Mouse (Mus musculus) layer of hippocampus, adult 9-10 months (tissue): ENCODE data around the gene Snapc4.
"Not testable (repeated sequence)": the region's sequence is repeated elsewhere in the genome, so short reads cannot be mapped to it uniquely, and the experiment has no call there.

Experiments used
- DNase-seq: peaks from one replicate; pipeline ENCODE4 v3.0.0; 2022; ENCODE audit warnings: low spot score

Gene Snapc4

GRCm38 (mm10) chr2:26380131-26380771 lies at the start of gene Snapc4:
Gene Snapc4 (minus strand): TSS chr2:26380653.
- DNase-seq = no peak

- DNase-seq = no peak
Observed at GRCm38 (mm10) chr2:26429851-26430250, 49.4 kb upstream of the Snapc4 start.

DNA sequence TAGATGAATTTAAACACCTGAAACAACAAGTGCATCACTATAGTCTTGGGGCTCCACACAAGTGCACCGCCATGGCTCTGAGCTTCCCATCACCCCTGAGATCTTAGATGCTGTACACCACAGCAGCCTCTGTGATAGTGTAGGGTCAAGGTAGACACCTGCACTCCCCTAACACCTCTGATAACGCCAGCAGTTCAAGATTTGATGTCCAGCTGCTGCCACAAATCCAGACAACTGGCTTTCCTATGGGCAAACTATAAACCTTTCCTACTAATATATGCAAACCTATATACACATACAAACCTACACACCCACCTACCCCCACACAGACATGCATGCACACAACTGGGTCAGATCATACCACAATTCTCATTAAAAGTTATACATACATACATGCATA lies 44.1 kb upstream of the Snapc4 start:
- DNase-seq = no peak

GRCm38 (mm10) chr2:26423086-26423485 lies 42.6 kb upstream of the Snapc4 start:
- no peak for DNase-seq

DNA sequence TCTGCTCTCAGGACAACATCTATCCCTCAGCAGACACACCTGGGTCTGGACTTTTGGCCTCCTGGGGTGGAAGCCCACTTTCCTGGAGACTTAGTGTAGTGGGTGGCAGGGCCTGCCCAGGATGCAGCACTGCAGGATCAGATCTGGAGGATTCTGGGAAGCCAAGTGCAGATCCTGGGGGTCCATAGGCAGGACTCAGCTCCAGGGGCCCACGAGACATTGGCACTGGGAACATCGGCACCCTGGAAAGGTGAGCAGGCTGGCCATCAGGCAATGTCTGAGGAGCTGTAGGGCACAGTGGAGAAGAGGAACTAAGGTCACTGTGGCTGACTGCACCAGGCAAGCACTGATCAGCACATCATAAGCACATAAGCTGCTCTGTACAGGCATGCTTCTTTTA lies 41.5 kb upstream of the Snapc4 start:
- DNase-seq = no peak

- DNase-seq = no peak
Observed at GRCm38 (mm10) chr2:26418120-26418519, 37.7 kb upstream of the Snapc4 start.

DNA sequence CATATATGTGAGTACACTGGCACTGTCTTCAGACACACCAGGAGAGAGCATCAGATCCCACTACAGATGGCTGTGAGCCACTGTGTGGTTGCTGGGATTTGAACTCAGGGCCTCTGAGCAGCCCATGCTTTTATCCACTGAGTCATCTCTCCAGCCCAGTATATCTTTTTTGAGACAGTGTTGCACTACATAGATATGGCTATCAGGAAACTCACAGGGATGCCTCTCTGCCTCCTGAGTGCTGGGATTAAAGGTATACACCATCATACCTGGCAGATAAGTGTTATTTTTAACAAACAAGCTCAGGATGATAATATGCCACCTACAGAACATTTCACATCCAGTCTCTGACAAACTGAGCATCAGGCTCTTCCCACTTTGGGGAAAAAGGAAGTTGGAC lies 36.6 kb upstream of the Snapc4 start:
- DNase-seq = no peak

GRCm38 (mm10) chr2:26410931-26411411 lies 30.5 kb upstream of the Snapc4 start:
- DNase-seq = no peak

DNA sequence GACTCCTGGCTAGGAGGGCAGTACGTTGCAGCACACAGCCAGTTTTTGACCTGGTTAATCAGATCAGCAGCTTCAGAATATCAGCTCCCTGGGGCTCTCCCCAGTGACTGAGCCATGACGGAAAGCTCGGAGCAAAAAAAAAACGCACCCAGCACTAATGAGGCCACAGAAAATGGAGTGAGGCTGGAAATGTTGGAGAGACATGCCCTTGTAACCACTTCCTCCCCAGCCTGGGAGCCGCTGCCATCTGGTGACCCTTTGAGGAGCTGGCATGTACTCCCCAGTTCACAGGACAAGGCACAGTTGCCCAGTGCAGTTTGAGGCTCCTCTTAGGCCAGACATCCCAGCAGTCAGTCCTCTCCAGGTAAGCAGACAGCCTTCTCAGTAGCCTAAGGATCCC lies 29.6 kb upstream of the Snapc4 start:
- DNase-seq = no peak

DNA sequence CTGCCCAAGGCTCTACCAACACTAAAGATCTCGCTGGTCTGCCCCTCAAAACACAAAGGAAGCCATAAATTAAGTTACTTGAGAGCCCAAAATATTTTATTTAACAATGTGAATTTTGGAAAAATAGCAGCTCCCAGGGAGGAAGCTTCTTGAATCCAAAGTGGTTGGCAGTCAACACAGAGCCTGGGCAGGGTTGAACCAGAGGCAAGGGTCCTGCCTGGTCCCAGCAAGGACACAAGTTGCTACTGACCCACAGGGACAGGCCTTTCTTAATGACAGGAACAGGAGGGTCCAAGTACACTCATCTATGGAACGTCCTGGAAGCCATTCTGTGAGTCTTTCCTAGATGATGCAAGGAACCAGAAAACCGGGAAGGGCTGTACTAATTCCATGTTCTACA lies 28.9 kb upstream of the Snapc4 start:
- DNase-seq = no peak

DNA sequence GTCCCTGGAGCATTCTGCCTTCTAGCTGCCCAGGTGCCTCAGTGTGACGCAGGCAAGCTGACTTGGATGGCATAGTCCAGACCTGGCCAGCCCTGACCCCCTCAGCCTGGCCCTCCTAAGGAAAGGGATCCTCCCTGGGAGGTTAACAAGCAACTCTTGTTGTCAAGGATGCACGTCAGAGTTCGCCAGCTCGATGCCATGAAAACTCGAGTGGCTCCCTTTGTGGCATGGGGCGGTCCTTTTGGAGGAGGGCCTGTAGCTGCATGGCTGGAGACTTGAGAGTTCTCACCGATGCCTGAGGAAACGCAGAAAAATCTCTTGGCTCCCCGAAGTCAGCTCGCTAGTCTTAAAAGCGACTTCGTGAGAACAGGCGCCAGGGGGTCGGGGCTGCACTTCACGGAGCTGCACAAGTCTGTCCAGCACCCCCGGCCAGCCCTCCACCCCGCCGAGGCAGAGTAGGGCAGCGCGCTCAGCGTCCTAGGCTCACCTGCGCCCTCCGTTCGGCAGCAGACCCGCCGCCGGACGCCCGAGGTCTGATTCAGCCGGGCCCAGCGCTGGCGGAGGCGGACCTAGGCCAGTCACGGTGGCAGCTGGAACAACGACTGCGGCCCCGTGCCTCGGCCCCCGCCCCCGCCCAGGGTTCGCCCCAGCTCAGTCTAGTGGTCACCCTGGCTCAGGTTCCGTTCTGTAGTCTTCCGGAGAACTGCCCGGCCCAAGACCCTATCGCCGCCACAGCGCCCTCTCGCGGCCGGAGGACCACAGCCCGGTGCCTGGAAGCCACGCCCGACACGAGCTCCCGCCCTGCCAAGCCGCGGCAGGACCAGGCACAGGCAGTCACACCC lies 28.3 kb upstream of the Snapc4 start, which contains the start of gene Inpp5e:
Inpp5e (minus strand) TSS at position 689 of the 842 bp plus-strand sequence.
- DNase-seq = peak; percentile 90

DNA sequence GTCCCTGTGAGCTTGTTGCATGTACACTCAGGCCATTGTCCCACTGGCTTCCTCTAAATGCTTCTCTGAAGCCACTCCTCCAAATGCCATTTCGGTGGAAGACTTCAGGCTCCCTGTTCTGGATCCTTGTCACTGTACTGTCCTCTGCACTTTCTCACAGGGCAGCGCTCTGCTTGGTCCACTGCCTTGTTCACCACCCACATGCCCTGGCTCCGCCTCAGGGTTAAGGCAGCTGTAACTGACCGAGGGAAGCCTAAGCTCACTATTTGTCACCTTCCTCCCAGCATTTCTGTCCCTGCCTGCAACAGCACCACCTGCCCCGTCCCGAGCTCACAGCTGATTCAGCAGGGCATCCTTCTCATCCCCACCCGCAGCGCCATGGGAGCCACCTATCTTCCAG lies 22.9 kb upstream of the Snapc4 start:
- DNase-seq = no peak

- no peak for DNase-seq
Observed at GRCm38 (mm10) chr2:26402265-26402664, 21.8 kb upstream of the Snapc4 start.

DNA sequence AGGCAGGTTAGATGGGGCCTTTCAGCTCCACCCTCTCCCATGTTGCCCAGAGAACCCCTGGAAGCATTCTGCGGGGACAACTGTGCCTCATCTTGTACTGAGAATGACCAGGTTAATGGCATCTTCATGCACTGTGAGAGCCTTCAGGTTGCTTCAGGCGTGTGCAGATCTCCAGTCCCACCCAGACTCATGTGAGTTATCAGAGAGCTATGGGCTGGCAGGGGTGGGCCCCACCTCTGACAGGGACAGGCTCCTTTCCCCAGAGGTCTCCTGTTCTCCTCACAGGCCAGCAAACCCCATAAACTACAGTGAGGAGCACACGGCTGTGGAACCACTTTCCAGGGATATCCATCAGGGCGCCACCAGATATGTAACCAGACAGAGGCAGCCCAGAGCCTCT lies 20.6 kb upstream of the Snapc4 start:
- DNase-seq = no peak

- no peak for DNase-seq
Observed at GRCm38 (mm10) chr2:26400296-26400695, 19.8 kb upstream of the Snapc4 start.

GRCm38 (mm10) chr2:26399647-26400046 lies 19.2 kb upstream of the Snapc4 start:
- DNase-seq = no peak

DNA sequence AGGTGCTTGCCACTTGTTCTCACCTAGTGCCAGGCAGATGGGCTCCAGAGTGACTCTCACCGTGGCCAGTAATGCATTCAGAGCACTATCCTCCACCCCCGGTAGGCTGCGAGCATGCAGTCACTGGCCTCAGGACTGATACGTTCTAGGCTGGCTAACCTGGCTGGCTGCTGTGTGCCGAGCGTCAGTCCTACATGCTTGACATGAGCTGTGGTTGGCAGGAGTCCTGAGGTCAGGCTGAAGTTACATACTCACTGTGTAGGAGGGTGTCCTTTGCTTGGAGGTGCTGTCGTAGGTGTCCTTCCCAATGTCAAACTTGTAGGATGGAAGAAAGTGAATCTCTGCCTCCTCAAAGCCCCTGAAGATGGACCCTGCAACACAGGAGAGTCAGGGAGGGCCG lies 18.5 kb upstream of the Snapc4 start:
- DNase-seq = no peak

DNA sequence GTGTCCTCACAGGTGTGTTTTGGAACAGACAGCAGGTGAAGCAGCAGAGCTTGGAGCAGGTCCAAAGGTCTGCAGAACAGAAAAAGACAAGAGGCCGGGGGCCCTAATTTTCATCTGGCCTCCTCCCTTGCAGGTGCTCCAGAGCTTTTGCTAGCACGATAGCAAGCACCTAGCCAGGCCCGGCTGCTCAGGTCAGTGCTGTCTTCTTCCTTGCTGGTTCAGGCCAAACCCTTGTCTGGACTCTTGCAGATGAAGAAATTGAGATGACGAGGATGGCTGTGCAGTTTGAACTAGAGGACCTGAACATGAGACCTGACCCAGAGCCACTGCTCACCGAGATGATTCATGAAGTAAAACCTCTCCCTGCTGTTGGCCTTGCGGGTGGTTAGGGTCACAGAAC lies 11.2 kb upstream of the Snapc4 start:
- no peak for DNase-seq

GRCm38 (mm10) chr2:26390954-26391353 lies 10.5 kb upstream of the Snapc4 start:
- no peak for DNase-seq

DNA sequence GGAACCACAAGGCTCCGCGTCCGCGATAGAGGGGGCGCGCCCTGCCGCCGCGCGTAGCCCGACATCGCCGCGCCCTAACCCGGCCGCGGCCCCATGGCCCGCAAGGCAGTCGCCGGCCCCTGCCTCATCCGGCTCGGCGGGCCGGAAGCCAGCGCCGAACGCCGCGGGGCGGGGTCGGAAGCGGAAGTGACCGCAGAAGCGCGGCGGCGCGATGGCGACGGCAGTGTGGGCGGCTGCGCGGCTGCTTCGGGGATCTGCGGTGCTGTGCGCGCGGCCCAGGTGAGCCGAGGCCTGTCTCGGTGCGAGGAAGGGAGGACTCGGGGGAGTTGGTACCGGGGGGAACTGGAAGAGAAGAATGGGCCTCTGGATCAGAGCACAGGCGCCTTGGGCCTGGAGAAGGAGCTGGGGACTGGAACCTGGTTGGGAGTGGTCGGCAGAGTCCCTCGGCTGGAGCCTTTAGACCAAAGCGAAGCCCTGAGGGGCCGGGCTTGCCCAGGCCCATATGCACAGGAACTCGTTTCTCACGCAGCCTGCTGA lies 8.8 kb upstream of the Snapc4 start, which contains the start of the genes Entr1 and Pmpca:
Entr1 (minus strand) TSS at position 163 of the 537 bp plus-strand sequence.
Pmpca (plus strand) TSS at position 186 of the 537 bp plus-strand sequence.
- no peak for DNase-seq

DNA sequence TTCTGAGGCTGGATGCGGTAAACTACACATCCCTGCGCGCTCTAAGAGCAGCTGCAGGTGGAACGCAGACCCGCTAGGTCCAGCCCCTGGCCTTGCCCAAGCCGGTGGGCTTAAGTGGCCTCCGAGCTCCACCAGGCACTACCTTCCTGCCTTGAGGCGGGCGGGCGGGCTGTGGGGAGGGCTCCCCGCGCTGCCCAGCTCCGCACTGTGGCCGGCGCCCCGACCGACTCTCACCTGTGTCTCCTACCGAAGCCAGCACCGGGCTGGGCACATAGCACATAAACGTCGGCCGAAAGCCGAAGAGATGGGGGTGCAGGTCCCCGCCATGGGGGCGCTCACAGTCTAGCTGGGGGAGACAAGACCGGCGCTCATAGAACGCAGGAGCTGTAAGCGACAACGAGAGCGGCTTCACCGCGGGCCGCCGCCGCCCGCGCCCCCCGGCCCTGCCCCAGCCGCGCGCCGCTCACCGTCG lies 8.3 kb upstream of the Snapc4 start:
- no peak for DNase-seq

DNA sequence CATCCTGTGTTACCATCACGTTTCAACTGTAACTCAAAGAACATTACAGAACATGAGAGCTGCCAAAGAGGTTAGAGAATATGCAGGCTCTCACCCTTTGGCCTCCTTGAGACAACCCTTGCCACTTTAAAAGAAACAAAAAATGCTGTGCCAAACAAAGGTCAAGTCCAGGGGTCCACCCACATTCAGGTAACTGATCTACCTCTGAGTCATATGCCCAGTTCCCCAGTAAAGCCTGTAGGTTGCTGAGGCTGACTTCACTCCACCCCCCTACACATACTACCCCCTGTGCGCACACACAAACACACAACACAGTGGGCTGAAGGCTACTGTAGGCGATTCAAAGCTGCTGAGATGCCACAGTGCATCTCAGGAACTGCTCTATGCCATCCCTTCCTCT lies 7.3 kb upstream of the Snapc4 start:
- DNase-seq = no peak

- not testable (repeated sequence) for DNase-seq
Observed at GRCm38 (mm10) chr2:26380871-26381270, 418 bp upstream of the Snapc4 start.
